Mouse (Mus musculus) liver, embryonic 11.5 days (tissue): ENCODE measurements around the gene Gm13283. TPM values are rescaled to one million over a fixed set of nuclear protein-coding genes. Genes with fewer than 3 reads are reported as not detected.
"Not testable (repeated sequence)": the region's sequence is repeated elsewhere in the genome, so short reads cannot be mapped to it uniquely, and the experiment has no call there.

ENCODE experiments used
- ATAC-seq: fragments of 200-750 bp; cut with Nextera tagmentation; replicated peaks from 2 replicates; pipeline ENCODE4 v1.8.0; 2017; ENCODE audit warnings: moderate number of reproducible peaks, mild to moderate bottlenecking, moderate TSS enrichment, moderate library complexity; ENCODE audit not compliant: low FRiP score
- DNase-seq: peaks from one replicate; pipeline ENCODE4 v3.0.0-alpha.2; 2017; ENCODE audit warnings: low spot score
- H3K27ac ChIP-seq: fragments of 300-500 bp; sonication (generic); 2 replicates; pipeline ENCODE4 v1.5.1; 2014; ENCODE audit warnings: mild to moderate bottlenecking, low read depth, low read length, control low read depth
- H3K27me3 ChIP-seq: fragments of 300-500 bp; sonication (generic); replicated peaks from 2 replicates; pipeline ENCODE4 v1.6.1; 2014; ENCODE audit warnings: low read length, mixed read lengths; ENCODE audit not compliant: control insufficient read depth, insufficient read depth
- H3K36me3 ChIP-seq: fragments of 300-500 bp; sonication (generic); 2 replicates; pipeline ENCODE4 v1.6.1; 2014; ENCODE audit warnings: mild to moderate bottlenecking, low read length, moderate library complexity, mixed read lengths; ENCODE audit not compliant: control insufficient read depth, insufficient read depth
- H3K4me1 ChIP-seq: fragments of 300-500 bp; sonication (generic); replicated peaks from 2 replicates; pipeline ENCODE4 v1.6.1; 2014; ENCODE audit warnings: low read length, mixed read lengths; ENCODE audit not compliant: control insufficient read depth, insufficient read depth
- H3K4me2 ChIP-seq: fragments of 300-500 bp; sonication (generic); 2 replicates; pipeline ENCODE4 v1.6.1; 2014; ENCODE audit warnings: mild to moderate bottlenecking, control low read depth, moderate library complexity
- H3K4me3 ChIP-seq: fragments of 300-500 bp; sonication (generic); 2 replicates; pipeline ENCODE4 v1.5.1; 2014; ENCODE audit warnings: low read depth, low read length, control low read depth
- H3K9ac ChIP-seq: fragments of 300-500 bp; sonication (generic); 2 replicates; pipeline ENCODE4 v1.6.1; 2014; ENCODE audit warnings: low read depth, low read length, control low read depth
- H3K9me3 ChIP-seq: fragments of 300-500 bp; sonication (generic); 2 replicates; pipeline ENCODE4 v1.6.1; 2016; ENCODE audit warnings: low read length, inconsistent platforms, mixed read lengths; ENCODE audit not compliant: control insufficient read depth
- WGBS: fragments of 180-500 bp; shearing (Covaris S2); extraction: QIAGEN DNeasy Blood & Tissue Kit; methylation state at CpG from one replicate; pipeline ENCODE4 v1.1.7; 2014; 5-methylcytosine and 5-hydroxymethylcytosine counted together
- polyA plus RNA-seq: library from polyadenylated mRNA; unstranded; fragments of >200 nt; fragmentation: Nextera tagmentation; extraction: Ambion mirVana; gene quantifications from 2 replicates; pipeline ENCODE4 v1.2.1, GENCODE M21; 2014

Gm13283 gene
- polyA plus RNA-seq, 1 experiment from 2014 or later: not detected

DNA sequence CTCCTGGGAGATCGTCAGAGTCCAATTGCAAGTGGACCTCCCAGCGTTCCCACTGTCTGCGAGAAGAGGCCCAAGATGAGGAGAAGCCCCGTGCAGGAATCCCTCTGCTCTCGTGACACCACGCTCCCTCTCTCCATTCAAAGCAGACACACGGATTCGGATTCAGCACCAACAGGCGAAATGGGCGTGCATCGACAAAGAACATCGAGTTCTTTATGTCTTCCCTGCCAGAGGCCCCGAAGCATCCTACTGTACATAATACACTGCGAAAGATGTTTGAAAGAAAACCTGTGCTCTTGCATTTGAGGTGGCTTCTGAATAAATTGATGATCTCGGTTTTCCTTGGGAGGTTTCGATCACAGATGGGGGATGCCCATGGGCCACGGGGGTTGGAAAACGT, 20.4 kb downstream of the Gm13283 start:
- H3K27me3 ChIP-seq, DNase-seq, H3K4me1 ChIP-seq, H3K36me3 ChIP-seq, H3K9ac ChIP-seq, H3K27ac ChIP-seq, H3K9me3 ChIP-seq, H3K4me3 ChIP-seq, H3K4me2 ChIP-seq, ATAC-seq: not testable (repeated sequence)
- 43% methylated on average over 14 of the region's 18 CpGs for whole genome bisulfite sequencing

DNA sequence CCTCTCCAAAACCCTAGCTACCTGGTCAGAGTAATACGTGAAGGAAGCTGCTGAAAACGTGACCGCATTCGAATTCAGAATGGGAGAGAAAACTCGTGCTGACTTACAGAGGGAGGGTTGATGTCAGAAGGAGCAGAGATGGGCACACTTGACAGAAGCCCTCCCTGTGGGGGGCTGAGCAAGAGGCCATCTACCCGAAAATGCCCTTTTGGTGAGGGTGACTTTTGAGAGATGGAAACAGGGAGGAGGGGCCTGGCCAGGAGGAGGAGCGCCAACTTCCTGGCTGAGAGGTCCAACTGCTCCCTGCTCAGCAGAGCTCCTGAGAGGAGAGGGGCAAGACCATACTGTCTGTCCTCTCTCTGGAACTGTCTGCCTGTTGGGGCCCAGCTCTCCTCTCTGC, 21.9 kb downstream of the Gm13283 start, which contains the start of gene Ifnz:
Ifnz (plus strand) TSS at position 301 of the 400 bp plus-strand sequence.
- 6% methylated on average over 4 of the region's 7 CpGs for WGBS
- not testable (repeated sequence) for H3K36me3 ChIP-seq, H3K4me1 ChIP-seq, H3K9me3 ChIP-seq, H3K27me3 ChIP-seq, DNase-seq, H3K4me3 ChIP-seq, H3K27ac ChIP-seq, ATAC-seq, H3K9ac ChIP-seq
- H3K4me2 ChIP-seq: peak within 1 kb of the TSS; percentile 47

DNA sequence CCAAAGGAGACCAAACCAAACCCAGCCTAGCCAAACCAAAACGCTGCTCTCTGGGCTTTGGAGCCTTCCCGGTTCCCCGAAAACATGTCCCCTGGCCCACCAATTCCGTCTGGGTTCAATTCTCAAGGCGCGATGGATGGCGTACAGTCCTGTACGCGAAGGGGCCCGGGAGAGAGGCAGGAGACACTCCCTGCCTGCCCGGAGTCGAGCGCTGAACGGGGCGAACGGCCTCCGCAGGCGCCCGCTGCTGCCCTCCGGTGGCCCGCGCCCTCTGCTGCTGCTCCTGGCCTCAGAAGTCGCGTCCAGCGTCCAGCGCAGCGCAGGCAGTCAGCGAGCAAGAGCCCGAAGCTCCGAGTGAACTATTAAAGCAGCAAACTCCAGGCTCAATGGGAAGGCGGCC, 22.4 kb downstream of the Gm13283 start:
- ATAC-seq, DNase-seq, H3K9me3 ChIP-seq, H3K36me3 ChIP-seq, H3K27ac ChIP-seq, H3K4me3 ChIP-seq, H3K4me1 ChIP-seq, H3K27me3 ChIP-seq, H3K9ac ChIP-seq: not testable (repeated sequence)
- whole genome bisulfite sequencing: under 1% methylated on average over 14 of the region's 31 CpGs
- H3K4me2 ChIP-seq: peak overlapping the region; percentile 47

DNA sequence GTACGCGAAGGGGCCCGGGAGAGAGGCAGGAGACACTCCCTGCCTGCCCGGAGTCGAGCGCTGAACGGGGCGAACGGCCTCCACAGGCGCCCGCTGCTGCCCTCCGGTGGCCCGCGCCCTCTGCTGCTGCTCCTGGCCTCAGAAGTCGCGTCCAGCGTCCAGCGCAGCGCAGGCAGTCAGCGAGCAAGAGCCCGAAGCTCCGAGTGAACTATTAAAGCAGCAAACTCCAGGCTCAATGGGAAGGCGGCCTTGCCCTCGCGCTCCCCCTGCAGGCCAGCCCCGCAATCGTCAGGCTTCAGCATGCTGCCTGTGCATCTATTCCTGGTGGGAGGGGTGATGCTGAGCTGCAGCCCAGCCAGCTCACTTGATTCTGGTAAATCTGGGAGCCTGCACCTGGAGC, 25.5 kb downstream of the Gm13283 start, which contains the start of gene Gm13276:
Gm13276 (plus strand) TSS at position 301 of the 400 bp plus-strand sequence.
- not testable (repeated sequence) for H3K4me3 ChIP-seq, H3K36me3 ChIP-seq, H3K9me3 ChIP-seq, DNase-seq, H3K27me3 ChIP-seq, H3K9ac ChIP-seq, H3K4me2 ChIP-seq, ATAC-seq, H3K4me1 ChIP-seq, H3K27ac ChIP-seq
- WGBS: no CpG with 5 or more reads among the region's 27 CpGs

DNA sequence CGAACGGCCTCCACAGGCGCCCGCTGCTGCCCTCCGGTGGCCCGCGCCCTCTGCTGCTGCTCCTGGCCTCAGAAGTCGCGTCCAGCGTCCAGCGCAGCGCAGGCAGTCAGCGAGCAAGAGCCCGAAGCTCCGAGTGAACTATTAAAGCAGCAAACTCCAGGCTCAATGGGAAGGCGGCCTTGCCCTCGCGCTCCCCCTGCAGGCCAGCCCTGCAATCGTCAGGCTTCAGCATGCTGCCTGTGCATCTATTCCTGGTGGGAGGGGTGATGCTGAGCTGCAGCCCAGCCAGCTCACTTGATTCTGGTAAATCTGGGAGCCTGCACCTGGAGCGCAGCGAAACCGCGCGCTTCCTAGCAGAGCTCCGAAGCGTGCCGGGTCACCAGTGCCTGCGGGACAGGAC, 28.5 kb downstream of the Gm13283 start, which contains the start of gene Gm13277:
Gm13277 (plus strand) TSS at position 231 of the 400 bp plus-strand sequence.
- H3K27me3 ChIP-seq, ATAC-seq, H3K4me2 ChIP-seq, H3K9me3 ChIP-seq, DNase-seq, H3K4me1 ChIP-seq, H3K9ac ChIP-seq, H3K4me3 ChIP-seq, H3K36me3 ChIP-seq, H3K27ac ChIP-seq: not testable (repeated sequence)
- WGBS: 0% methylated on average over 4 of the region's 28 CpGs

DNA sequence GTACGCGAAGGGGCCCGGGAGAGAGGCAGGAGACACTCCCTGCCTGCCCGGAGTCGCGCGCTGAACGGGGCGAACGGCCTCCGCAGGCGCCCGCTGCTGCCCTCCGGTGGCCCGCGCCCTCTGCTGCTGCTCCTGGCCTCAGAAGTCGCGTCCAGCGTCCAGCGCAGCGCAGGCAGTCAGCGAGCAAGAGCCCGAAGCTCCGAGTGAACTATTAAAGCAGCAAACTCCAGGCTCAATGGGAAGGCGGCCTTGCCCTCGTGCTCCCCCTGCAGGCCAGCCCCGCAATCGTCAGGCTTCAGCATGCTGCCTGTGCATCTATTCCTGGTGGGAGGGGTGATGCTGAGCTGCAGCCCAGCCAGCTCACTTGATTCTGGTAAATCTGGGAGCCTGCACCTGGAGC, 31.3 kb downstream of the Gm13283 start, which contains the start of gene Gm13278:
Gm13278 (plus strand) TSS at position 301 of the 400 bp plus-strand sequence.
- not testable (repeated sequence) for DNase-seq, H3K9me3 ChIP-seq, H3K4me3 ChIP-seq, H3K27me3 ChIP-seq, H3K4me2 ChIP-seq, H3K9ac ChIP-seq, H3K27ac ChIP-seq, ATAC-seq, H3K4me1 ChIP-seq, H3K36me3 ChIP-seq
- WGBS: no CpG with 5 or more reads among the region's 28 CpGs

DNA sequence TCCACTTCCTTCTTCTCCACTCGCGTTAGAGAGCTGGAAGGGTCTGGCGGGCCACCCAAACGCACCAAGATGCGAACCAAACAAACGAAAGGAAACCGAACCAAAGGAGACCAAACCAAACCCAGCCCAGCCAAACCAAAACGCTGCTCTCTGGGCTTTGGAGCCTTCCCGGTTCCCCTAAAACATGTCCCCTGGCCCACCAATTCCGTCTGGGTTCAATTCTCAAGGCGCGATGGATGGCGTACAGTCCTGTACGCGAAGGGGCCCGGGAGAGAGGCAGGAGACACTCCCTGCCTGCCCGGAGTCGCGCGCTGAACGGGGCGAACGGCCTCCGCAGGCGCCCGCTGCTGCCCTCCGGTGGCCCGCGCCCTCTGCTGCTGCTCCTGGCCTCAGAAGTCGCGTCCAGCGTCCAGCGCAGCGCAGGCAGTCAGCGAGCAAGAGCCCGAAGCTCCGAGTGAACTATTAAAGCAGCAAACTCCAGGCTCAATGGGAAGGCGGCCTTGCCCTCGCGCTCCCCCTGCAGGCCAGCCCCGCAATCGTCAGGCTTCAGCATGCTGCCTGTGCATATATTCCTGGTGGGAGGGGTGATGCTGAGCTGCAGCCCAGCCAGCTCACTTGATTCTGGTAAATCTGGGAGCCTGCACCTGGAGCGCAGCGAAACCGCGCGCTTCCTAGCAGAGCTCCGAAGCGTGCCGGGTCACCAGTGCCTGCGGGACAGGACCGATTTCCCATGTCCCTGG, 34.2 kb downstream of the Gm13283 start, which contains the start of gene Gm13275:
Gm13275 (plus strand) TSS at position 552 of the 740 bp plus-strand sequence.
- not testable (repeated sequence) for H3K4me2 ChIP-seq, H3K9me3 ChIP-seq, ATAC-seq, H3K27me3 ChIP-seq, H3K4me3 ChIP-seq, H3K27ac ChIP-seq, H3K9ac ChIP-seq, H3K36me3 ChIP-seq, H3K4me1 ChIP-seq, DNase-seq
- 0% methylated on average over 6 of the region's 52 CpGs for WGBS

DNA sequence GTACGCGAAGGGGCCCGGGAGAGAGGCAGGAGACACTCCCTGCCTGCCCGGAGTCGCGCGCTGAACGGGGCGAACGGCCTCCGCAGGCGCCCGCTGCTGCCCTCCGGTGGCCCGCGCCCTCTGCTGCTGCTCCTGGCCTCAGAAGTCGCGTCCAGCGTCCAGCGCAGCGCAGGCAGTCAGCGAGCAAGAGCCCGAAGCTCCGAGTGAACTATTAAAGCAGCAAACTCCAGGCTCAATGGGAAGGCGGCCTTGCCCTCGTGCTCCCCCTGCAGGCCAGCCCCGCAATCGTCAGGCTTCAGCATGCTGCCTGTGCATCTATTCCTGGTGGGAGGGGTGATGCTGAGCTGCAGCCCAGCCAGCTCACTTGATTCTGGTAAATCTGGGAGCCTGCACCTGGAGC, 37.2 kb downstream of the Gm13283 start, which contains the start of gene Gm13279:
Gm13279 (plus strand) TSS at position 301 of the 400 bp plus-strand sequence.
- not testable (repeated sequence) for DNase-seq, H3K9ac ChIP-seq, H3K4me2 ChIP-seq, H3K4me3 ChIP-seq, ATAC-seq, H3K36me3 ChIP-seq, H3K4me1 ChIP-seq, H3K27ac ChIP-seq, H3K9me3 ChIP-seq, H3K27me3 ChIP-seq
- no CpG with 5 or more reads among the region's 28 CpGs for WGBS

DNA sequence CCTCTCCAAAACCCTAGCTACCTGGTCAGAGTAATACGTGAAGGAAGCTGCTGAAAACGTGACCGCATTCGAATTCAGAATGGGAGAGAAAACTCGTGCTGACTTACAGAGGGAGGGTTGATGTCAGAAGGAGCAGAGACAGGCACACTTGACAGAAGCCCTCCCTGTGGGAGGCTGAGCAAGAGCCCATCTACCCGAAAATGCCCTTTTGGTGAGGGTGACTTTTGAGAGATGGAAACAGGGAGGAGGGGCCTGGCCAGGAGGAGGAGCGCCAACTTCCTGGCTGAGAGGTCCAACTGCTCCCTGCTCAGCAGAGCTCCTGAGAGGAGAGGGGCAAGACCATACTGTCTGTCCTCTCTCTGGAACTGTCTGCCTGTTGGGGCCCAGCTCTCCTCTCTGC, 39.4 kb downstream of the Gm13283 start, which contains the start of gene Gm13285:
Gm13285 (plus strand) TSS at position 301 of the 400 bp plus-strand sequence.
- H3K4me2 ChIP-seq, H3K27ac ChIP-seq, H3K9ac ChIP-seq, DNase-seq, H3K27me3 ChIP-seq, H3K9me3 ChIP-seq, H3K4me1 ChIP-seq, H3K36me3 ChIP-seq, H3K4me3 ChIP-seq, ATAC-seq: not testable (repeated sequence)
- 6% methylated on average over 2 of the region's 7 CpGs for WGBS
